Mouse (Mus musculus): Measurements from ENCODE around the gene Celsr1.
A peak's percentile ranks its signal among the peaks of the same experiment; 100 is the strongest.

DNA sequence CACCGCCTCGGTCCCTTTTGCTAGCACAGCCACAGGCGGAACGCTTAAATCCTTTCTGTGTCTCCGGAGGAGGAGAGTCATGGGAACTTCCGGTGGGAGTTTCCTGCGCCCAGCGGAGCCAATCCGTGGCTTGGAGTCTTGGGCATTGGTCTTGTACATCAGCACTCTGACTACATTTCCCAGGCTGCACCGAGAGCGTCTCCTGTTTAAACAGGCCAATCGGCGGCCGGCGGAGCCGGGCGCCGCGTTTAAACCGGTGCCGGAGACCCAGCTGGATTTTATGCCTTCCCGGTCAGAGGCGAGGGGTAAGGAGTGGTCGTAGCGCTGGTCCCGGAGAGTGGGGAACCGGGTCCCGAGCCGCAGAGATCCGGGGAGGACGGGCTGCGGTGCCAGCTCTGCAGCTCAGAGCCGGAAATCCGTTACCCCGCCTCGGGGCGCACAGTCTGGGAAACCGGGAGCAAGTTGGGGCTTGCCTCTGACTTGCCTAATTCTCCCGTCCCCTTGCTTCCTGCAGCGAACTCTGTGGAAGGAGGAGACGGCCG is 174.0 kb downstream of the Celsr1 start, which contains the start of gene Gtse1:
- no peak for TF ChIP-seq CTCF (IDR thresholded peaks at IDR 0.05; ENCODE audit: insufficient read depth, low read depth, low read length)
- TF ChIP-seq POLR2A (IDR thresholded peaks at IDR 0.05; ENCODE audit: insufficient read depth, low read depth, low read length) = peak; percentile 73; the same call in 1 of the 2 replicates

All from olfactory bulb, adult 2 months (tissue).